Mouse (Mus musculus) limb, embryonic 13.5 days (tissue): ENCODE measurements around the gene D230025D16Rik. TPM values are rescaled to one million over a fixed set of nuclear protein-coding genes. Genes with fewer than 3 reads are reported as not detected.

Source experiments
- ATAC-seq: fragments of 200-750 bp; cut with Nextera tagmentation; 2 replicates; pipeline ENCODE4 v1.8.0; 2017; ENCODE audit warnings: low read depth, moderate number of reproducible peaks, moderate TSS enrichment; ENCODE audit not compliant: low FRiP score
- H3K27ac ChIP-seq: fragments of 300-500 bp; sonication (generic); 2 replicates; pipeline ENCODE4 v1.5.1; 2015; ENCODE audit warnings: inconsistent platforms, mild to moderate bottlenecking, moderate library complexity
- H3K27me3 ChIP-seq: fragments of 300-500 bp; sonication (generic); 2 replicates; pipeline ENCODE4 v1.6.1; 2015; ENCODE audit warnings: mild to moderate bottlenecking, inconsistent platforms
- H3K36me3 ChIP-seq: fragments of 300-500 bp; sonication (generic); 2 replicates; pipeline ENCODE4 v1.6.1; 2015; ENCODE audit warnings: inconsistent platforms, mild to moderate bottlenecking, moderate library complexity
- H3K4me1 ChIP-seq: fragments of 300-500 bp; sonication (generic); 2 replicates; pipeline ENCODE4 v1.6.1; 2015; ENCODE audit warnings: inconsistent platforms
- H3K4me2 ChIP-seq: fragments of 300-500 bp; sonication (generic); replicated peaks from 2 replicates; pipeline ENCODE4 v1.6.1; 2015; ENCODE audit warnings: inconsistent platforms, mild to moderate bottlenecking, moderate library complexity
- H3K4me3 ChIP-seq: fragments of 300-500 bp; sonication (generic); 2 replicates; pipeline ENCODE4 v1.5.1; 2015; ENCODE audit warnings: moderate library complexity, mild to moderate bottlenecking, inconsistent platforms
- H3K9ac ChIP-seq: fragments of 300-500 bp; sonication (generic); 2 replicates; pipeline ENCODE4 v1.6.1; 2015; ENCODE audit warnings: mild to moderate bottlenecking, inconsistent platforms
- H3K9me3 ChIP-seq: fragments of 300-500 bp; sonication (generic); 2 replicates; pipeline ENCODE4 v1.6.1; 2016; ENCODE audit warnings: inconsistent platforms
- WGBS: fragments of 180-500 bp; shearing (Covaris S2); methylation state at CpG from one replicate; pipeline ENCODE4 v1.1.7; 2015; 5-methylcytosine and 5-hydroxymethylcytosine counted together
- polyA plus RNA-seq: library from polyadenylated mRNA; unstranded; fragments of >200 nt; fragmentation: Nextera tagmentation; extraction: Ambion mirVana; gene quantifications from 2 replicates; pipeline ENCODE4 v1.2.1, GENCODE M21; 2015

D230025D16Rik gene
- polyA plus RNA-seq, 1 experiment from 2014 or later, result 27.6 TPM

DNA sequence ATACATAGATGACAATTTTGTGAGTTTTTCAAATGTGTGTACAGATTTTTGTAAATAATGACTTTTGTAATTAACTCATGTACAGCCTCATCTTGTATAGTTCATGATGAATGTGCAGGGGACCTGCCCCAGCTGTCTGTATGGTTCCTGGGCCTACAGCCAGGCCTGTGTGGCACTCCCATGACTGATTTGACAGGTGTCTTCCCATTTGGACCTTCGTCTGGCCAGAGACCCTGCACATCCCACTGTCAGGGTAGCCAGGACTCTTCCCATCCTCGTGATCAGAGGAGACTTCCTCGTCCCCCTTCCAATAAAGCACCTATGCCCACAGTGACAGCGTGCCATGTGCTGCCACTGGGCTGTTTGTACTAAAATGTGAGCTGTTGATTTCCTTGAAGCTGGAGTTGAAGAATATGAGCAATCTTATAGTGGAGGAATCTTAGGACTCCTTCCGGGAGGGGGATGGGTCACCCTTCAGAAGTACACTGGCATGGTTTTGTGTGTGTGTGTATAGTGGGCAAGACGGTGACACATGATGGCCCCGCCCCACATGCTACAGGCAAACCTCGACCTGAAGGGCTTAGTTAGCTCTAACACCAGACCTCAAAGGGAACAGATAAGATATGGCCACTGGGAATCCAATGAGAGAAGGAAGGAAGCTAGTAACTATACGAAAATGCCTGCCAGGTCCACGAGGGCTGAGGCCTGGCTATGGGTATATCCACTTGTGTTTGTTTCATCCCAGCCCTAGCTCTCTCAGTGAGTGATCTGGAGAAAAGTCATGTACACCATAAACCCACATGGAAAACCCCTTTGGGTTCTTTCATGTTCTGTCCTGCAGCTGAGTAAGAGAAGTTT lies 28.0 kb downstream of the D230025D16Rik start:
- H3K4me2 ChIP-seq, result peak overlapping the region; percentile 90
- no peak for ATAC-seq
- WGBS, result 87% methylated on average over 10 of the region's 10 CpGs
- H3K36me3 ChIP-seq, result peaks cover 53% of the 10 kb centered on the region
- H3K9ac ChIP-seq, result 0 out of 2 replicates have a peak overlapping the region, but pooled peaks have one; percentile 76
- H3K4me3 ChIP-seq, result no peak overlapping the region
- no peak overlapping the region for H3K27ac ChIP-seq
- H3K4me1 ChIP-seq, result peaks cover 20% of the 10 kb centered on the region
- H3K9me3 ChIP-seq, result no peaks in the 10 kb centered on the region
- peaks cover 21% of the 10 kb centered on the region for H3K27me3 ChIP-seq

DNA sequence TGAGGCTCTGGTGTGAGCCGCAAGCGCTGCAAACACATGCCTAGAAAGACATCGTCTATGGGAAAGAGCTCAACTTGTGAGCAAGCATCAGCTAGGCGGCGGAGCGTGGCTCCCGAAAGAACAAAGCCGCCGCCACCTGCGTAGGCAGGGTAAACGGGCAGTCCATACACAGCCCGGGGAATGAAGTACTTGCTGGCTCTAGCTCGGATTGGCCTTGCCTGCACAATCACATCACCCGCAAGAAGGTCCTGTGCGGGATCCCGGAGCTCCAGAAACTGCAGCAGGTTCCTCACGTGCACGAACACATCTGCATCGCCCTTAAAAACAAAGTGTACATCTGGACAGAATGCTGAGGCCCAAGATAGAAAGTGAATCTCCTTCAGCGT lies 28.8 kb downstream of the D230025D16Rik start:
- H3K4me1 ChIP-seq, result peaks cover 23% of the 10 kb centered on the region
- ATAC-seq, result no peak
- H3K9me3 ChIP-seq, result no peaks in the 10 kb centered on the region
- 35% methylated on average over 20 of the region's 20 CpGs for WGBS
- H3K36me3 ChIP-seq, result peaks cover 44% of the 10 kb centered on the region
- peak overlapping the region; percentile 76 for H3K9ac ChIP-seq
- peaks cover 30% of the 10 kb centered on the region for H3K27me3 ChIP-seq
- no peak overlapping the region; the same call in 1 of the 2 replicates for H3K27ac ChIP-seq
- H3K4me3 ChIP-seq, result peak overlapping the region; percentile 63
- peak overlapping the region; percentile 90 for H3K4me2 ChIP-seq

- peak overlapping the region; percentile 63 for H3K4me3 ChIP-seq
- peak; percentile 87 for ATAC-seq
- no peaks in the 10 kb centered on the region for H3K9me3 ChIP-seq
- peaks cover 29% of the 10 kb centered on the region for H3K4me1 ChIP-seq
- peak overlapping the region; percentile 84 for H3K27ac ChIP-seq
- under 1% methylated on average over 73 of the region's 74 CpGs for WGBS
- peaks cover 36% of the 10 kb centered on the region for H3K27me3 ChIP-seq
- H3K36me3 ChIP-seq, result peaks cover 38% of the 10 kb centered on the region
- H3K9ac ChIP-seq, result peak overlapping the region; percentile 76
- peak overlapping the region; percentile 90 for H3K4me2 ChIP-seq
Measured at GRCm38 (mm10) chr8:105254152-105254965, 29.4 kb downstream of the D230025D16Rik start.

- Histone ChIP-seq H3K9ac (peak within 1 kb of the TSS; percentile 76), H3K27ac (peak within 1 kb of the TSS; percentile 84), H3K4me1 (peaks cover 35% of the 10 kb centered on the region), H3K36me3 (peaks cover 32% of the 10 kb centered on the region), H3K27me3 (peaks cover 42% of the 10 kb centered on the region), H3K4me3 (peak within 1 kb of the TSS; percentile 63), H3K9me3 (no peaks in the 10 kb centered on the region), H3K4me2 (peak within 1 kb of the TSS; percentile 90)
- ATAC-seq, result peak; percentile 77
- WGBS, result 1% methylated on average over 14 of the region's 14 CpGs
Measured at GRCm38 (mm10) chr8:105254966-105255350, 30.0 kb downstream of the D230025D16Rik start, which contains the start of gene B3gnt9. Gene B3gnt9 (minus strand): TSS chr8:105255153.

GRCm38 (mm10) chr8:105257318-105258114 lies 32.6 kb downstream of the D230025D16Rik start:
- ATAC-seq, result no peak
- peaks cover 8% of the 10 kb centered on the region for H3K36me3 ChIP-seq
- no peak overlapping the region for H3K4me2 ChIP-seq
- WGBS, result 71% methylated on average over 7 of the region's 7 CpGs
- H3K4me3 ChIP-seq, result no peak overlapping the region
- no peak overlapping the region for H3K27ac ChIP-seq
- H3K9ac ChIP-seq, result no peak overlapping the region
- H3K9me3 ChIP-seq, result peaks cover 5% of the 10 kb centered on the region; the same call in 1 of the 2 replicates
- peaks cover 64% of the 10 kb centered on the region for H3K27me3 ChIP-seq
- peaks cover 36% of the 10 kb centered on the region for H3K4me1 ChIP-seq

GRCm38 (mm10) chr8:105258911-105259720 lies 34.2 kb downstream of the D230025D16Rik start:
- peak overlapping the region; percentile 55 for H3K9ac ChIP-seq
- no peaks in the 10 kb centered on the region for H3K36me3 ChIP-seq
- H3K4me1 ChIP-seq, result peaks cover 26% of the 10 kb centered on the region
- peak; percentile 2; the same call in 1 of the 2 replicates for ATAC-seq
- peak overlapping the region; percentile 73 for H3K4me2 ChIP-seq
- no peak overlapping the region for H3K27ac ChIP-seq
- WGBS, result 3% methylated on average over 55 of the region's 55 CpGs
- H3K9me3 ChIP-seq, result peaks cover 5% of the 10 kb centered on the region; the same call in 1 of the 2 replicates
- peaks cover 80% of the 10 kb centered on the region for H3K27me3 ChIP-seq
- peak overlapping the region; percentile 44 for H3K4me3 ChIP-seq

GRCm38 (mm10) chr8:105259721-105260320 lies 34.9 kb downstream of the D230025D16Rik start:
- Histone ChIP-seq H3K36me3 (no peaks in the 10 kb centered on the region), H3K4me1 (peaks cover 27% of the 10 kb centered on the region), H3K27ac (no peak overlapping the region), H3K4me2 (peak overlapping the region; percentile 73), H3K9ac (peak overlapping the region; percentile 55), H3K9me3 (peaks cover 5% of the 10 kb centered on the region; the same call in 1 of the 2 replicates), H3K4me3 (peak overlapping the region; percentile 44), H3K27me3 (peaks cover 82% of the 10 kb centered on the region)
- peak; percentile 24; the same call in 1 of the 2 replicates for ATAC-seq
- WGBS, result 4% methylated on average over 30 of the region's 30 CpGs

DNA sequence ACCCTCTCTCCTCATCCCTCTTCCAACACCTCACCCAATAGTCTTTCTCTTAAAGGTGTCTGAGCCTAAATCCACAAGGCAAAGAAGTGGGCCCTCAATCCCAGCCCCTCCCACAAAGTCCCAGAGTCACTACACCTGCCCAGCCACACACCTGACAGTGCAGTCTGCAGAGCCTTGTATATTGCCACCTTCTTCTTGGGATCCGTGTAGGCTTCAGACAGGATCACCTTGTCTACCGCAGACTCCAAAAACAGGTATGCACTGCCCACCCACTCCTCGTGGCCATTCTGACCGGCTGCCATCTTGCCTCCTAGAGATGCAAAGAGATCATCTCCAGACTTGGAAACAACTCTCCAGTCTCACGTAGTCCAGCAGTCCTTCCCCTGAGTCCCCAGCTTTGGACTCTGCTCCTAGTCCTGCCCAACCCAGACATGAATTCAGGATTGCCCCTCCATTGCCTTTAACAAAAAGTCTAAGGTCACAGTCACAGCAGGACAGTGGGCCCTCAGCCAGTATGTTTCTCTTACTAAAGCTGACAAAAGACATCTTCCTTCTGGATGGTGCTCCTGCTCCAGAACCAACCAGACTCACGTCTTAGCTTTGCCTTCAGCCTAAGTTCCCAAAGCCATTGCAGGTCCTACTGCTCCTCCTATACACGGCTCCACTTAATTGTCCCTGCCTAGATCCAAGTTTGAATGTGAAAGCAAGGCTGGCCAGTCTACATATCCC lies 35.6 kb downstream of the D230025D16Rik start:
- H3K4me2 ChIP-seq, result no peak overlapping the region
- H3K27me3 ChIP-seq, result peaks cover 87% of the 10 kb centered on the region
- no peaks in the 10 kb centered on the region for H3K36me3 ChIP-seq
- no peak overlapping the region for H3K4me3 ChIP-seq
- no peak for ATAC-seq
- no peak overlapping the region for H3K9ac ChIP-seq
- no peak overlapping the region for H3K27ac ChIP-seq
- H3K9me3 ChIP-seq, result peaks cover 5% of the 10 kb centered on the region; the same call in 1 of the 2 replicates
- H3K4me1 ChIP-seq, result peaks cover 26% of the 10 kb centered on the region
- 59% methylated on average over 7 of the region's 7 CpGs for WGBS

DNA sequence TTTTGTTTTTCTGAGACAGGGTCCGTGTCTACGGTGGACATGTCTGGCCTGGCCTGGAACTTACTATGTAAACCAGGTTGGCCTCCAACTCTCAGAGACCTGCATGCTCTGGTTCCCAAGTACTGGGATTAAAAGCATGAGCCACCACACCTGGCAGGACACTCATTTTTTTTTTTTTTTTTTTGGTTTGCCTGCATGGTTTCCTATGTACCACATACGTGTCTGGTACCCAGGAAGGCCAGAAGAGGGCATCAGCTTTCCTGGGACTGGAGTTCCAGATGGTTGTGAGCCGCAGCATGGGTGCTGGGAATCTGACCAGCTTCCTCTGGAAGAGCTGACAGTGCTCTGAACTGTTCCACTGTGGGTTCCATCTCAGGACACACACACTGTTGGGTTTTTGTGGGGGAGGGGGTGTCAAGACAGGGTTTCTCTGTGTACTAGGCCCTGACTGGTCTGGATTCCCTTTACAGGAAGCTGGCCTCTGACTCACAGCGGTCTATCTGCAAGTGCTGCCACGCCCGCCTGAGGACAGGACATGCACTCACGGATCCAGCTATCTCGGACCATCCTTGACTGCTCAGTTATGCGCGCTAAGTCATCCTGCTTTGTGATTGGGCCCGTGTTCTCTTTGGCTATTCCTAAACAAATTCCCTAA lies 36.5 kb downstream of the D230025D16Rik start:
- WGBS, result 86% methylated on average over 12 of the region's 12 CpGs
- no peak overlapping the region for H3K4me2 ChIP-seq

More for the DNA sequence above, 36.5 kb downstream of the D230025D16Rik start:
- no peak overlapping the region for H3K9ac ChIP-seq
- H3K27me3 ChIP-seq, result peaks cover 86% of the 10 kb centered on the region
- no peak overlapping the region for H3K27ac ChIP-seq
- no peaks in the 10 kb centered on the region for H3K36me3 ChIP-seq
- ATAC-seq, result no peak
- H3K4me3 ChIP-seq, result no peak overlapping the region
- peaks cover 24% of the 10 kb centered on the region for H3K4me1 ChIP-seq
- peaks cover 8% of the 10 kb centered on the region; the same call in 1 of the 2 replicates for H3K9me3 ChIP-seq
